Mouse (Mus musculus): ENCODE measurements around the gene Rab5c. TPM values are rescaled to one million over a fixed set of nuclear protein-coding genes. Genes with fewer than 3 reads are reported as not detected.
A peak's percentile ranks its signal among the peaks of the same experiment; 100 is the strongest.

The Rab5c gene
- polyA plus RNA-seq, 1 experiment: 399 TPM

- no peak for TF ChIP-seq GATA1 (IDR thresholded peaks at IDR 0.05; ENCODE audit: low read length)
These were observed 1.9 kb downstream of the Rab5c start for GRCm38 (mm10) chr11:100735954-100736745.

GRCm38 (mm10) chr11:100735134-100735865 lies 2.7 kb downstream of the Rab5c start:
- TF ChIP-seq GATA1 (IDR thresholded peaks at IDR 0.05; ENCODE audit: low read length): no peak

- TF ChIP-seq GATA1 (IDR thresholded peaks at IDR 0.05; ENCODE audit: low read length): no peak
These were observed 7.4 kb downstream of the Rab5c start for GRCm38 (mm10) chr11:100730477-100731205.

- no peak for TF ChIP-seq GATA1 (IDR thresholded peaks at IDR 0.05; ENCODE audit: low read length)
These were observed 8.0 kb downstream of the Rab5c start for GRCm38 (mm10) chr11:100729976-100730375.

- no peak for TF ChIP-seq GATA1 (IDR thresholded peaks at IDR 0.05; ENCODE audit: low read length)
These were observed 9.4 kb downstream of the Rab5c start for GRCm38 (mm10) chr11:100728601-100729000.

GRCm38 (mm10) chr11:100727201-100727600 lies 10.8 kb downstream of the Rab5c start:
- no peak for TF ChIP-seq GATA1 (IDR thresholded peaks at IDR 0.05; ENCODE audit: low read length)

- no peak for TF ChIP-seq GATA1 (IDR thresholded peaks at IDR 0.05; ENCODE audit: low read length)
These were observed 13.0 kb downstream of the Rab5c start for GRCm38 (mm10) chr11:100724919-100725512.

- no peak for TF ChIP-seq GATA1 (IDR thresholded peaks at IDR 0.05; ENCODE audit: low read length)
These were observed 15.5 kb downstream of the Rab5c start for GRCm38 (mm10) chr11:100722493-100723028.

GRCm38 (mm10) chr11:100721776-100722492 lies 16.1 kb downstream of the Rab5c start:
- TF ChIP-seq GATA1 (IDR thresholded peaks at IDR 0.05; ENCODE audit: low read length): peak; percentile 46

GRCm38 (mm10) chr11:100721254-100721653 lies 16.8 kb downstream of the Rab5c start:
- TF ChIP-seq GATA1 (IDR thresholded peaks at IDR 0.05; ENCODE audit: low read length): no peak

GRCm38 (mm10) chr11:100720345-100720744 lies 17.7 kb downstream of the Rab5c start:
- no peak for TF ChIP-seq GATA1 (IDR thresholded peaks at IDR 0.05; ENCODE audit: low read length)

GRCm38 (mm10) chr11:100719893-100720292 lies 18.1 kb downstream of the Rab5c start:
- no peak for TF ChIP-seq GATA1 (IDR thresholded peaks at IDR 0.05; ENCODE audit: low read length)

- TF ChIP-seq GATA1 (IDR thresholded peaks at IDR 0.05; ENCODE audit: low read length): no peak
These were observed 18.7 kb downstream of the Rab5c start for GRCm38 (mm10) chr11:100719312-100719711.

GRCm38 (mm10) chr11:100718866-100719265 lies 19.1 kb downstream of the Rab5c start:
- TF ChIP-seq GATA1 (IDR thresholded peaks at IDR 0.05; ENCODE audit: low read length): no peak

GRCm38 (mm10) chr11:100718462-100718861 lies 19.6 kb downstream of the Rab5c start:
- no peak for TF ChIP-seq GATA1 (IDR thresholded peaks at IDR 0.05; ENCODE audit: low read length)

Measured in G1E-ER4 (cell line).